Mouse (Mus musculus) small intestine, adult 10 weeks (tissue): ENCODE measurements around the gene Oog2. TPM values are rescaled to one million over a fixed set of nuclear protein-coding genes. Genes with fewer than 3 reads are reported as not detected.

Experiments
- polyA plus RNA-seq: library from polyadenylated mRNA; stranded (reverse); fragments of 350-450 nt; fragmentation: Illumina TruSeq; extraction: RNeasy Lipid Tissue Mini Kit (QIAGEN cat#74804); gene quantifications from one replicate; pipeline ENCODE4 v1.2.3, GENCODE M21; 2014; ENCODE audit warnings: low replicate concordance

Oog2 gene
- not detected for polyA plus RNA-seq

DNA sequence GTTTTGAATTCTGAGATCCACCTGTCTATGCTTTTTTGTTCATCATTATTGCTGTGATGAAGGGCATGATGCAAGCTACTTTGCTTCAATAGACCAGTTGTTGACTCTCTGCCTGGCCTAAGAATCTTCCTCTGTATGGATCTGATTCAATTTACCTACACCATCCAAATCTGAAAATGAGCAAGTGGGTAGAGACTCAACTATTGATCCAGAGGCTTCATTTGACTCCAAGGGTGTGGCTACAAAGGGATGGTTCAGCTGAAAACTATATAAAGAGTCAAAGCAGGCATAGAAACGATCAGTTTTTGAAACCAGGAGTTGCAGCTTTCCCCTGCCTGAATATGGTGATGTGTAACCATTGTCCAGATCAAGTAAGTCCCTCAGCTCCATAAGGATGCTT lies at the start of gene Oog2:
Gene Oog2, plus strand, starts transcription at position 301 of the 400 bp plus-strand sequence.

DNA sequence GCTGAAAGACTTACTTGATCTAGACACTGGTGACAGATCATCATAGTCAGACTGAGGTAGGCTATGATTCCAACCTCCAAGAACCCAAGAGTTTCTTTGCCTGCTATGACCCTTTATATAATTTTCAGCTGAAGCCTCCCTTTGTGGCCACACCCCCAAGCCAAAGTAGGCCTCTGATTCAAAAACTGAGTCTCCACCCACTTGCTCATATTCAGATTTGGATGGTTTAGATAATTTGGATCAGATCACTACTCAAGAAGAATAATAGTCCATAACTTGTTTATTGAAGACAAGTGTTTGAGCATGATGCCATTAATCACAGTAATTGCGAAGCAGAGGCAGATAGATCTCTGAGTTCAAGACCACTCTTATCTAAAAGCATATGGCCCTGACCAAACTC lies 28.0 kb upstream of the Oog2 start, which contains the start of gene Oog3:
Gene Oog3, minus strand, starts transcription at position 101 of the 400 bp plus-strand sequence.

DNA sequence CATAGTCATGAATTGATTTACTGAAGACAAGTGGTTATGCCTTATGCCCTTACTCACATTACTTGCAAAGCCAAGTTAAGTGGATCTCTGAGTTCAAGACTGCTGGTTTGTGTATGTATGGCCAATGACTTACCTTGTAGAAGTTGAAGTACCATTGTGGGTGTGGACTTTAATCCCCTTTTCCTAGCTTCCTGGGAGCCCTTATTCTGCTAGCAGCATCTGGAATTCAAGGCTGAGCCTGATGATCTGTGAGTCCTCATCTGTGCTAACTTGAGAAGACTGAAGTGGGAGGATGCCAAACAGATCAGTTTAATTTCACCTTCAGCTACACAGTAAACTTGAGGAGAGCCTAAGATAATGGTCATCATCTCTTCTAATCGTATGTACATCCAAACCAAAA lies 22.7 kb downstream of the Oog2 start, which contains the start of gene C87977:
Gene C87977, minus strand, starts transcription at position 101 of the 400 bp plus-strand sequence.

Other genes with a start within 250 kb of the Oog2 start
- not detected for gene Pramef25, start 239.7 kb upstream of the Oog2 start, polyA plus RNA-seq
- gene Gm13101, start 223.8 kb upstream of the Oog2 start, polyA plus RNA-seq: not detected
- not detected for gene Pramef17, start 196.3 kb upstream of the Oog2 start, polyA plus RNA-seq
- gene Pramel4, start 131.6 kb upstream of the Oog2 start, polyA plus RNA-seq: not detected
- gene Gm13102, start 84.2 kb upstream of the Oog2 start, polyA plus RNA-seq: not detected
- not detected for gene Oog3, start 28.1 kb upstream of the Oog2 start, polyA plus RNA-seq
- 2.3 TPM for gene C87977, start 22.6 kb downstream of the Oog2 start, polyA plus RNA-seq
- gene Pramel5, start 89.8 kb downstream of the Oog2 start, polyA plus RNA-seq: 0.59 TPM
- gene Gm13128, start 139.5 kb downstream of the Oog2 start, polyA plus RNA-seq: not detected
- not detected for gene Gm13119, start 167.2 kb downstream of the Oog2 start, polyA plus RNA-seq
- gene Pramef20, start 187.2 kb downstream of the Oog2 start, polyA plus RNA-seq: not detected
- gene Pramef12, start 217.7 kb downstream of the Oog2 start, polyA plus RNA-seq: not detected
- gene 1700012P22Rik, start 248.1 kb downstream of the Oog2 start, polyA plus RNA-seq: not detected